Mouse (Mus musculus) layer of hippocampus, postnatal 25 days (tissue): Measurements from ENCODE around the gene Nprl2. TPM values are rescaled to one million over a fixed set of nuclear protein-coding genes. Genes with fewer than 3 reads are reported as not detected.
A peak's percentile ranks its signal among the peaks of the same experiment; 100 is the strongest.
"Not testable (repeated sequence)": the region's sequence is repeated elsewhere in the genome, so short reads cannot be mapped to it uniquely, and the experiment has no call there.

Source experiments
- DNase-seq, 2 experiments: peaks; one replicate each; pipeline ENCODE4 v3.0.0; 2022; ENCODE audit warnings: mixed read lengths in 2 of 2, low spot score in 1 of 2; ENCODE audit errors: extremely low spot score in 1 of 2
- total RNA-seq, 2 experiments: library from RNA; stranded (reverse); gene quantifications; 2 replicates each; pipeline ENCODE4 v1.2.3; 2021

Nprl2 gene
- total RNA-seq, 2 experiments from 2014 or later, result 42.4 to 44.9 TPM

- not testable (repeated sequence) for DNase-seq
These were observed 31.7 kb downstream of the Nprl2 start for GRCm38 (mm10) chr9:107573774-107574173.

- no peak for DNase-seq
These were observed 33.7 kb downstream of the Nprl2 start for GRCm38 (mm10) chr9:107575579-107576356.

DNA sequence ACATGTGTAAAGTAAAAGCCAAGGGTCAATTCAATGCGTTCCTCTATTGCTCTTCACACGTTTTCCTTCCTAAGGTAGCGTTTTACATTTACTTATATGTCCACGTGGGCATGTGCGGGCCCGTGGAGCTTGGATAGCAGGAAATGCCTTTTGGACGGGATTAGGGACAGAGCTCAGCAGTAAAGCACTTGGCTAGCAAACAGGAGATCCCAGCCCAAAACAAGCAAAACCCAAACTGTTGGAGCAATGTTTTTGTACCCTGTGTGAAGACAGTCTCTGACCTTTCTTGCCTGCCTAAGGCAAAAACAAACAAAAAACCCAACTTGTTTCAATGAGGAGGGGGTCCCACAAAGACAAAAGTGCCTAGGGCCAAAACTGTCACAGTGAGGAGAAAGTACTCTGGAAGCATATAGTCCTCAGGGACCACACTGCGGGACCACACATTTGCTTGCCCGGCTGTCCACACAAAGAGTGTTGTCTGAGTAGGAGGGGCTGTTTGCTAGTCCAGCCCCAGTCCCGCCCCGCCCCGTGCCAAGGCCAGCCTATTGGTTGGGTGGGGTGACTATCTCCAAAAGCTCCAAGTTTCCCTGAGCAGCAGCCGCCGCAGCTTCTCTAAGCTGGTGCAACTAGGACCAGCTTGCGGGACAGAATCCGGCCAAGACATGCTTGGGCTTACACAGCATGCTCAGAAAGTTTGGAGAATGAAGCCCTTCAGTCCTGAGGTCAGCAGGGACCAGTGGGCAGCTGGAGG, 34.5 kb downstream of the Nprl2 start, which contains the start of gene Hyal1:
Hyal1 (plus strand) TSS at position 571 of the 751 bp plus-strand sequence.
- DNase-seq, result no peak

- no peak for DNase-seq
These were observed 35.8 kb downstream of the Nprl2 start for GRCm38 (mm10) chr9:107577871-107578270.

GRCm38 (mm10) chr9:107578587-107578986, 36.6 kb downstream of the Nprl2 start, which contains the start of gene Naa80:
TSS of gene Naa80 (plus strand) at chr9:107578887.
- DNase-seq, result no peak

DNA sequence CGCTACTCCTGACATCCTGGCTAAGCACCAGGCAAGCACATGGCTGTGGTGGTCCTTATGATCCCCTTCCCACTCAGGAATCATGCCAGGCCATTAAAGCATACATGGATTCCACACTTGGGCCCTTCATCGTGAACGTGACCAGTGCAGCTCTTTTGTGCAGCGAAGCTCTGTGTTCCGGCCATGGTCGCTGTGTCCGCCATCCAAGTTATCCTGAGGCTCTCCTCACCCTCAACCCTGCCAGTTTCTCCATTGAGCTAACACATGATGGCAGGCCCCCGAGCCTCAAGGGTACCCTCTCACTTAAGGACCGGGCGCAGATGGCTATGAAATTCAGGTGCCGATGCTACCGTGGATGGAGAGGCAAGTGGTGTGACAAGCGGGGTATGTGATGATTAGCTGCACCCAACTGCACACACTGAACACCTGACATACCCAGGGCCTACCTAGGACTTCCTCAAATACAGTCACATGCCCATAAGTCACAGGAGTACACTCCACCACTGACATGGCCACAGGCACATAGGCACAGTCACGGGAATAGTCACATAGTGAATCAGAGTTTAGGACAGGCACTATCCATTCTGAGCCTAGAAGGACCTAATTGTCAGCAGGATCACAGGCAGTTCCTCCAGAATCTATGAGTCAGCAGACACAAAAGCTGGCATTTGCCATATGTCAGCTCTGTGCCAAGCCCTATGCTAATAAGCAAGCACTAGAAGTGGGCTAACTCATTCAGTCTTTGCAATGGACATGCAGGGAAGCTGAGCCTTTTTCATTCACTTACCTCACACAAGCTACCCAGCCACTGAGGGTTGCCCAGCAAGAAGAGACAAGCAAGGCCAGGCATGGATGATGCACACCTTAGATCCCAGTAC, 37.2 kb downstream of the Nprl2 start:
- no peak for DNase-seq

- DNase-seq, result peak; percentile 65 to 68
These were observed 38.7 kb downstream of the Nprl2 start, which contains the start of gene Hyal3 for GRCm38 (mm10) chr9:107580501-107581317. TSS of gene Hyal3 (plus strand) at chr9:107580818.

- no peak for DNase-seq
These were observed 39.6 kb downstream of the Nprl2 start for GRCm38 (mm10) chr9:107581584-107581983.

- DNase-seq, result no peak
These were observed 40.6 kb downstream of the Nprl2 start for GRCm38 (mm10) chr9:107582509-107583062.

DNA sequence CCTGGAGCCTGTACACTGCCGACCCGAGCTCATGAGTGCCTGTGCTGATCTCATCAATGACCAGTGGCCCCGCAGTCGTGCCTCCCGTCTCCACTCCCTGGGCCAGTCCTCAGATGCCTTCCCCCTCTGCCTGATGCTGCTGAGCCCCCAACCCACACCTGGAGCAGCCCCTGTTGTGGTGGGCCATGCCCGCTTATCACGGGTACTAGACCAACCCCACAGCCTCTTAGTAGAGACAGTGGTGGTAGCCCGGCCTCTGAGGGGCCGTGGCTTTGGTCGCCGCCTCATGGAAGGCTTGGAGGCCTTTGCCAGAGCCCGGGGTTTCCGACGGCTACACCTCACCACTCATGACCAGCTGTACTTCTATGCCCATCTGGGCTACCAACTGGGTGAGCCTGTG, 41.1 kb downstream of the Nprl2 start:
- DNase-seq, result no peak

- DNase-seq, result no peak
These were observed 44.5 kb downstream of the Nprl2 start for GRCm38 (mm10) chr9:107586504-107586903.

DNA sequence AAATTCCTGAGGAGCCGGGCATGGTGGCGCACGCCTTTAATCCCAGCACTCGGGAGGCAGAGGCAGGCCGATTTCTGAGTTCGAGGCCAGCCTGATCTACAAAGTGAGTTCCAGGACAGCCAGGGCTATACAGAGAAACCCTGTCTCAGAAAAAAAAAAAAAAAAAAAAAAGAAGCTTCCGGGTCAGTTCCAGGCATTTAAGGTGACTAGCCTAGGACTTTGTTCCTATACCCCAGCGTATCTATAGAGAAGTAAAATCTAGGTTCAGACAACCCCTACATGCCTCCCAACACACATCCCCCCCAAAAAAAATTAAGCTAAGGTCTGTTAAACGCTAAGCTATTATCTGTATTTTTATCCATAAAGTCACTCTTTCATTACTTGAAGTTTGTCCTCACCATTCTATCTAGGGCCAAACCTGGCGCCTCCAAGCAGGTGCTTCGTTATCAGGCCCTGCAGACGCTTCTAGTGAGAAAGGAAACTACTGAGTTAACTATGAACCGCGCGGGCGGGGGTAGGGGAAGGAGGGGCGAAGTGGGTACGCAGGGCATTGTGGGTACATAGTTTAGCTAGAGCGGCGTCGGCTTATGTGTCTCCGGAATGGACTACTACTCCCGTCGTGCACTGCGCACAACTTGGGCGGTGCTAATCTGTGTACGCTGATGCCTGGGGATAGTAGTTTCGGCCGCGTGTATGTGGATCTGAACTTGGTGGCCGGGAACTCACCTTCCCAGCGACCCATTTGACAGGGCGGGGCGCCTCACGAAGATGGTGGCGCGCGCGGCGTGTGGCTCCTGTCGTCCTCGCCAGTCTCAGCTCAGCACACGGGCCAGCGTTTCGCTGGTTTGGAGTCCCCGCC, 45.2 kb downstream of the Nprl2 start, which contains the start of gene Ifrd2:
Ifrd2 (plus strand) TSS at position 669 of the 859 bp plus-strand sequence.
- DNase-seq, result peak; percentile 77 to 85

DNA sequence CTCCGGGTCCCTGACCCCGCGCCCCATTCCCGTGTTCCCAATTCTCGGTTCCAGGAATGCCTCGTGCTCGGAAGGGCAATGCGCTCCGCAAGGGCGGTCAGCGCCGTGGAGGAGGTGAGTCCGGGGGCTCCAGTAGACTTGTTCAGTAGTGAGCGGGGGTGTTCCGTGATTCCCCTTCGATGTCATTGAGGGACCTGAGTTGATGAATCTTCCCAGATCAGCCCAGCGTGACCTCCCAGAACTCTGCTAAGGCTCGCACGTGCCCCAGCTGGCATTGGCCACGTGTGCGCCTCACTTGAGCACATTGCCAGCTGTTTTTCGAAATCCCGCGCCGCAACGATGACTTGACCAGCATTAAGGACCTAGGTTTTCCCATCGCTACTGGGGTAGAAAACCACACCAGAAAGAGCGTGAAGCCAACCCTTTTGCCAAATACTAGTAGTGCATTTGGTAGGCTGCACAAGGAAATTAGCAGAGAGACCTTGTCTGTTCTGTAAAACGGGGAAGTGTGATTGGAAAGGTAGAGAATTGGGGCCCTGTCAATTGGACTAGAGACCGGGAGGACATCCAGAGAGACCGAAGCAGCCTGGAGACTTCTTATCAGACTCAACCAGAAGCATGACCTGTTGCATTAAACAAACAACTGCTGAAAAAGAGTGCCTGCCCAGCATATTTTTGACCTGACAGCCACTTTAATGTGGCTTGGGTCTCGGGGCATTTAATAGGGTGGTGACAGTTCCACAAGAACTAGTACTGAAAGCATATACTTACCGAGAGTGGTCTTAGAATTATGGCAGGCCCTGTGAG, 46.0 kb downstream of the Nprl2 start:
- DNase-seq, result no peak

DNA sequence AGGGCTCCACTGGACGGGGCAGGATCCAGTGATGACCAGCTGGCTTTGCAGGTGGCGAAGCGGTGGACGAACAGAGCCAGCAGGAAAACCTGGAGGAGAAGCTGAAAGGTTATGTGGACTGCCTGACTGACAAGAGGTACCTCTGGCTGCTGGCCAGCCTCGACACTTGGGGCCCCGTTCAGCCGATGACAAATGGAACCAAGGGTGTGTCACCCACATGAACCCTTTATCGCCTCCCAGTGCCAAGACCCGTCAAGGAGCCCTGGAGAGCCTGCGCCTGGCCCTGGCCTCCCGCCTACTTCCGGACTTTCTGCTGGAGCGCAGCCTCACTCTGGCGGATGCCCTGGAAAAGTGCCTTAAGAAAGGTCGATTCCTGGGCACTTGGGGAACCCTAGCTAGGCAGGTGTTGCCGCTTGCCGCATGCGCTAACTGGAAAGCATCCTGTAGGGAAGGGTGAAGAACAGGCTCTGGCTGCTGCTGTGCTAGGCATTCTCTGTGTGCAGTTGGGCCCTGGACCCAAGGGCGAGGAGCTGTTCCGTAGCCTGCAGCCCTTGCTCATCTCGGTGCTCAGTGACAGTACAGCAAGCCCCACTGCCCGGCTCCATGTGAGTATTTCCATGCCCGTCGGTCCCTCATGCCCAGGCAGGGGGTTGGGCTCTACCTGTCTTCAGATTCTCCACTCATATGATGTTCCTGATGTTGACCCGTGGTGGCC, 48.2 kb downstream of the Nprl2 start:
- DNase-seq, result no peak

DNA sequence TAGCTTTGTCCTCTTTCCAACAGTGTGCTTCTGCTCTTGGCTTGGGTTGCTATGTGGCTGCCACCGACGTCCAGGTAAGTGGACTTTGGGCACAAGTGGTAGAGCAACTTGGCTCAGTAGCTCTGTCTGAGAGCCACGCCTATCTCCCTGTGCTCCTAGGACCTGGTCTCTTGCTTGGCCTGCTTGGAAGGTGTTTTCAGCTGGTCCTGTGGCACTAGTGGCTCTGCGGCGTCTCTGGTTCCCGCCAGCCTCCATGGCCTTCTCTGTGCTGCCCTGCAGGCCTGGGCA, 48.7 kb downstream of the Nprl2 start:
- DNase-seq, result no peak

DNA sequence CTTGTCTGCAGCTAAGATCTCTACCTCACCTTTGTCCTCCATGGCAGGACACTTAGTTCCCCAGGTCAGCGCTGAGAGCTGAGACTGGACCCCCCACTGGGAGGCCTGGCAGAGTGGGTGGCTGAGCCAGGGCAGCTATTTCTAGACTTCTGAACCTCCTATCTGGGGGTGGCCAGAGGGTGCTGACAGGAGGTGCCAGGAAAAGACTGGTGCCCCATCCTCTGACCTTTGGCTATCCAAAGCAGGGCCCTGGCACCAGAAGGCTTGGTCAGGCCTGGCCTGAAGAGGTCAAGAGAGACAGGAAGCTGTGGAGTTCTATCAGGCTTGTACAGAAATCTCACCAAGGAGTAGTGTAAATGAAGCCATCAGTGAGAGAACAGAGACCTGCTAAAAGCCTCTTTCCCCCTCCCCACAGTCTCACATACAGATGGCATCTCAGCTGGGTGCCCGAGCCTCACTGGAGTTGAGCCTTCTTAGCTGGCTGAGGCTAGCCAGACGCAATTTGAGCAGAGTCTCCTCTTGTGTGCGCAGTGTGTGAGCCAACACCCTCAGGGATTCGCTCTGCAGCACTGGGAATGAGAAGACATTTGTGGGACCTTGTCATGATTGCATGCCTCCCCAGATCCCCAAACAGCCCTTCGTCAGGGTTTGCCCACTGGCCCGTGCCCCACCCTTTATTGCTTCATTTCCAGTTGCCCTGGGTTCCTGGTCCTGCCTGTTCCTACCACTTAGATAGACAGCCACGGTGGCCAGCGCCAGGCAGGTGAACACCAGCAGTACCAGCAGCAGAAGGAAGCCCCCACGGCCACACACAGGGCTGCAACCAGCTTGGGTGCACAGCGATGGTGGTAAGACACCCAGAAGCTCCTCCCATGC, 51.3 kb downstream of the Nprl2 start:
- DNase-seq, result no peak
